Mouse (Mus musculus): ENCODE data around the gene Galnt15. TPM values are rescaled to one million over a fixed set of nuclear protein-coding genes. Genes with fewer than 3 reads are reported as not detected.

Gene Galnt15
- total and polyA plus RNA-seq, 3 experiments = not detected

GRCm38 (mm10) chr14:32019091-32019490, 9.7 kb upstream of the Galnt15 start:
- Histone ChIP-seq H3K4me2 (ENCODE audit: insufficient read depth, low read depth, poor library complexity, severe bottlenecking) (no peak overlapping the region), H3K4me1 (ENCODE audit: control insufficient read depth in 1 of 2, insufficient read depth in 2 of 2) (peaks cover 3% of the 10 kb centered on the region in 2 experiments; a peak in 1 of 4 replicates), H3K9ac (ENCODE audit: insufficient read depth, low read depth) (no peak overlapping the region), H3K9me3 (replicated peaks; ENCODE audit: low read length) (no peaks in the 10 kb centered on the region), H3K79me2 (replicated peaks; ENCODE audit: control insufficient read depth, extremely low read depth, insufficient read depth, poor library complexity, severe bottlenecking) (no peaks in the 10 kb centered on the region), H3K27me3 (replicated peaks) (peaks cover 1% of the 10 kb centered on the region), H3K4me3 (replicated peaks in 1 of 3; ENCODE audit: low read depth in 2 of 3, low read length in 2 of 3, poor library complexity in 1 of 3) (no peak overlapping the region), H3K27ac (ENCODE audit: insufficient read depth, low read depth) (no peak overlapping the region), H3K36me3 (replicated peaks in 1 of 2; ENCODE audit: control insufficient read depth in 1 of 2, insufficient read depth in 1 of 2, low read length in 1 of 2) (no peaks in the 10 kb centered on the region)
- no peak for DNase-seq (ENCODE audit: extremely low read depth)
- dilution Hi-C loops (cut with MboI; ENCODE audit: extremely low pct_ligation_motif_present, extremely low pct_unique_long_range_greater_than_20kb, low sequenced_read_pairs) = no loop called here
- TF ChIP-seq ZKSCAN1 (IDR thresholded peaks at IDR 0.05; ENCODE audit: borderline replicate concordance, low read depth, low read length) (no peak), KAT2A (IDR thresholded peaks at IDR 0.05; ENCODE audit: insufficient replicate concordance, low read length) (no peak), NRF1 (IDR thresholded peaks at IDR 0.05; ENCODE audit: low read depth, low read length) (no peak), RAD21 (IDR thresholded peaks at IDR 0.05; ENCODE audit: low read depth, low read length) (no peak), RCOR1 (conservative IDR thresholded peaks at IDR 0.05; ENCODE audit: low read depth, low read length) (no peak), ZMIZ1 (IDR thresholded peaks at IDR 0.05; ENCODE audit: low read depth, low read length) (no peak), UBTF (IDR thresholded peaks at IDR 0.05; ENCODE audit: low read depth, low read length) (no peak), ETS1 (conservative IDR thresholded peaks at IDR 0.05; ENCODE audit: low read depth, low read length) (no peak), CHD1 (IDR thresholded peaks at IDR 0.05; ENCODE audit: low read depth, low read length) (no peak), MAZ (IDR thresholded peaks at IDR 0.05; ENCODE audit: low read depth, low read length) (no peak), USF2 (conservative IDR thresholded peaks at IDR 0.05; ENCODE audit: low read depth, low read length) (no peak), EP300 (IDR thresholded peaks at IDR 0.05; ENCODE audit: low read length) (no peak), SMC3 (IDR thresholded peaks at IDR 0.05; ENCODE audit: low read depth, low read length) (no peak), MAX (IDR thresholded peaks at IDR 0.05; ENCODE audit: low read length) (no peak), GABPA (IDR thresholded peaks at IDR 0.05; ENCODE audit: insufficient replicate concordance, low read depth, low read length) (no peak), CTCF (conservative IDR thresholded peaks at IDR 0.05 in 1 of 2, IDR thresholded peaks at IDR 0.05 in 1 of 2; ENCODE audit: low read depth in 2 of 2, low read length in 2 of 2) (no peak), POLR2AphosphoS2 (IDR thresholded peaks at IDR 0.05; ENCODE audit: low read depth, low read length) (no peak), MYC (IDR thresholded peaks at IDR 0.05; ENCODE audit: low read depth, low read length) (no peak)
- in situ Hi-C loops (cut with MboI; ENCODE audit: low pct_ligation_motif_present, low pct_unique_long_range_greater_than_20kb, low sequenced_read_pairs) = no loop called here

DNA sequence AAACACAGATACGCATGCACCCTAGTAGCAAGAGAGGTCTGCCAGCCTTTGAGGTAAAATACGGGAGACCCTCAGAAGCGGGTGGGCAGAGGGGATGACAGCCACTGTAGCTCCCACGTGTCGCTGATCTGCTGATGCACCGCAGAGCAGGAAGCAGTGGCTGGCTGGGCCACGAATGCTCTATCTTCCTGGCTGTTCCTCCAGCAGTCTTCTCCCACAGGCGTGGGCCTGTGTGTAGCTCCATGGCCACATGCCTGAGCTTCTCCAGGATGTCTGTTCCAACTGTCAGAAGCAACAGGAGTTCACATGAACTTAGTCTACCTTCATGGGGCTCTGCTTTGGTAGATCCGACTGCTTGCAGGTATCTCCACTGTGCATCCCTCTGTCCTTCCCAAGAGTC, 6.8 kb upstream of the Galnt15 start:
- Histone ChIP-seq H3K36me3 (replicated peaks in 1 of 2; ENCODE audit: control insufficient read depth in 1 of 2, insufficient read depth in 1 of 2, low read length in 1 of 2) (no peaks in the 10 kb centered on the region), H3K9ac (ENCODE audit: insufficient read depth, low read depth) (no peak overlapping the region), H3K4me1 (ENCODE audit: control insufficient read depth in 1 of 2, insufficient read depth in 2 of 2) (peaks cover 3 to 6% of the 10 kb centered on the region in 2 experiments; a peak in 2 of 4 replicates), H3K4me2 (ENCODE audit: insufficient read depth, low read depth, poor library complexity, severe bottlenecking) (no peak overlapping the region), H3K9me3 (replicated peaks; ENCODE audit: low read length) (no peaks in the 10 kb centered on the region), H3K79me2 (replicated peaks; ENCODE audit: control insufficient read depth, extremely low read depth, insufficient read depth, poor library complexity, severe bottlenecking) (no peaks in the 10 kb centered on the region), H3K27ac (ENCODE audit: insufficient read depth, low read depth) (no peak overlapping the region), H3K4me3 (replicated peaks in 1 of 3; ENCODE audit: low read depth in 2 of 3, low read length in 2 of 3, poor library complexity in 1 of 3) (no peak overlapping the region), H3K27me3 (replicated peaks) (peaks cover 1% of the 10 kb centered on the region)
- no peak for DNase-seq (ENCODE audit: extremely low read depth)
- dilution Hi-C loops (cut with MboI; ENCODE audit: extremely low pct_ligation_motif_present, extremely low pct_unique_long_range_greater_than_20kb, low sequenced_read_pairs) = no loop called here
- TF ChIP-seq ETS1 (conservative IDR thresholded peaks at IDR 0.05; ENCODE audit: low read depth, low read length) (no peak), CHD2 (IDR thresholded peaks at IDR 0.05; ENCODE audit: low read length) (no peak), IRF4 (IDR thresholded peaks at IDR 0.05; ENCODE audit: low read depth, low read length) (no peak), MAX (IDR thresholded peaks at IDR 0.05; ENCODE audit: low read length) (no peak), KAT2A (IDR thresholded peaks at IDR 0.05; ENCODE audit: insufficient replicate concordance, low read length) (no peak), USF2 (conservative IDR thresholded peaks at IDR 0.05; ENCODE audit: low read depth, low read length) (no peak), CTCF (conservative IDR thresholded peaks at IDR 0.05 in 1 of 2, IDR thresholded peaks at IDR 0.05 in 1 of 2; ENCODE audit: low read depth in 2 of 2, low read length in 2 of 2) (no peak), RCOR1 (conservative IDR thresholded peaks at IDR 0.05; ENCODE audit: low read depth, low read length) (no peak), NRF1 (IDR thresholded peaks at IDR 0.05; ENCODE audit: low read depth, low read length) (no peak), SIN3A (IDR thresholded peaks at IDR 0.05; ENCODE audit: low read length) (no peak), HCFC1 (IDR thresholded peaks at IDR 0.05; ENCODE audit: low read depth, low read length) (no peak), UBTF (IDR thresholded peaks at IDR 0.05; ENCODE audit: low read depth, low read length) (no peak), ZNF384 (IDR thresholded peaks at IDR 0.05; ENCODE audit: low read depth, low read length) (no peak), ELF1 (IDR thresholded peaks at IDR 0.05; ENCODE audit: low read depth, low read length) (no peak), MYC (IDR thresholded peaks at IDR 0.05; ENCODE audit: low read depth, low read length) (no peak), GABPA (IDR thresholded peaks at IDR 0.05; ENCODE audit: insufficient replicate concordance, low read depth, low read length) (no peak), NELFE (IDR thresholded peaks at IDR 0.05; ENCODE audit: low read depth, low read length) (no peak), PAX5 (IDR thresholded peaks at IDR 0.05; ENCODE audit: low read length) (no peak), JUN (IDR thresholded peaks at IDR 0.05; ENCODE audit: insufficient read depth, low read depth, low read length) (no peak)
- in situ Hi-C loops (cut with MboI; ENCODE audit: low pct_ligation_motif_present, low pct_unique_long_range_greater_than_20kb, low sequenced_read_pairs) = loop anchor here (5.0 kb wide), 1 partner anchor 65 kb away; no protein-coding TSS in a partner anchor
